Mouse (Mus musculus) bone marrow macrophage, adult 2 months (primary cell): ENCODE data around the gene Stac. TPM values are rescaled to one million over a fixed set of nuclear protein-coding genes. Genes with fewer than 3 reads are reported as not detected.

Experiments used
- H3K27ac ChIP-seq: 2 replicates; pipeline ENCODE4 v1.5.1; 2012; ENCODE audit warnings: low read depth, low read length; ENCODE audit not compliant: insufficient read depth
- H3K4me1 ChIP-seq: 2 replicates; pipeline ENCODE4 v1.6.1; 2012; ENCODE audit warnings: low read length; ENCODE audit not compliant: control insufficient read depth, insufficient read depth
- H3K4me3 ChIP-seq: 2 replicates; pipeline ENCODE4 v1.5.1; 2012; ENCODE audit warnings: mild to moderate bottlenecking, low read length, moderate library complexity; ENCODE audit not compliant: insufficient read depth
- CTCF ChIP-seq: IDR thresholded peaks from 2 replicates; pipeline ENCODE4 v1.5.1; 2012; ENCODE audit warnings: low read depth, mild to moderate bottlenecking, low read length, moderate library complexity
- POLR2A ChIP-seq: IDR thresholded peaks from 2 replicates; pipeline ENCODE4 v1.6.1; 2012; ENCODE audit warnings: mild to moderate bottlenecking, low read depth, low read length, borderline replicate concordance
- polyA plus RNA-seq: library from polyadenylated mRNA; stranded (reverse); fragments of >200 nt; gene quantifications from 2 replicates; pipeline ENCODE4 v1.2.4, GENCODE M21; 2012; ENCODE audit not compliant: missing spikeins, insufficient read depth, insufficient read length

Stac gene
- polyA plus RNA-seq, 1 experiment = not detected

DNA sequence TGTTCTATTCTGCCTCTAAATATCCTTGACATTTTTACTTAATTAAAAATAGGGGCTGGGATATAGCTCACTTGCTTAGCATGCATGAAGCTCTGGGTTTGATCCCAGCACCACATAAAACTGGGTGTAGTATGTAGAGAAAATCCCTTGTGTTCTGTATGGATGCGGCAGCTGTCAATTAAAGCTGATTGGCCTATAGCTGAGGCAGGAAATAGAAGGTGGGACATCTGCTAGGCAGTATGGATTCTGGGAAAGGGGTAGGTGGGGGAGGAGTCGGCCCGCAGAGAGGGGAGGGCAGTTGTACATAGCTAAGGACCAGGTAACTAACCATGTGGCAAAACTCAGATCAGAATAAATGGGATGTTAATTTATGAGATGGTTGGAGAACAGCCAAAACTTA, 166.3 kb downstream of the Stac start:
- H3K27ac ChIP-seq = no peak overlapping the region
- H3K4me3 ChIP-seq = no peak overlapping the region
- TF ChIP-seq POLR2A (no peak), CTCF (no peak)
- no peaks in the 10 kb centered on the region for H3K4me1 ChIP-seq

DNA sequence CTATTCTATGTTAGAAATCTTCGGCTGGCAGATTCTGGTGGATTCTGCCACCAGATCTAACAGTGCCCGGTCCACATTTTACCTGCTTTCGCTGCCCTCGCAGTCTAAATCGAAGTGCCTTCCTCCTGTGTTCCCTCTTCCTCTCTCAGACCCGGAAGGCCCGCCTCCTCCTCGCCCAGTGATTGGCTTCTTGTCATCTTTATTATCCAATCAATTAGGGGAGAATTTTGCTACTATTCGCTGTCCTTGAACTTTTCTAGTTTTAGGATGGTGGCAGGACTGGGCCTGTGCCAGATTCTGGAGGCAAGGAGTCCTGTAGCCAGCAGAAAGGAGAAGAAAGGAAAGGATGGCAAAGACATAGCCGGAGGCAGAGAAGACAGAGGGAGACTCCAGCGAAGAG, 167.0 kb downstream of the Stac start:
- Histone ChIP-seq H3K27ac (no peak overlapping the region), H3K4me1 (no peaks in the 10 kb centered on the region), H3K4me3 (no peak overlapping the region)
- TF ChIP-seq POLR2A (no peak), CTCF (no peak)

- TF ChIP-seq POLR2A = no peak
- no peak for TF ChIP-seq CTCF
- Histone ChIP-seq H3K4me1 (no peaks in the 10 kb centered on the region), H3K4me3 (no peak overlapping the region), H3K27ac (no peak overlapping the region)
Observed at GRCm38 (mm10) chr9:111522226-111522625, 167.9 kb downstream of the Stac start.

DNA sequence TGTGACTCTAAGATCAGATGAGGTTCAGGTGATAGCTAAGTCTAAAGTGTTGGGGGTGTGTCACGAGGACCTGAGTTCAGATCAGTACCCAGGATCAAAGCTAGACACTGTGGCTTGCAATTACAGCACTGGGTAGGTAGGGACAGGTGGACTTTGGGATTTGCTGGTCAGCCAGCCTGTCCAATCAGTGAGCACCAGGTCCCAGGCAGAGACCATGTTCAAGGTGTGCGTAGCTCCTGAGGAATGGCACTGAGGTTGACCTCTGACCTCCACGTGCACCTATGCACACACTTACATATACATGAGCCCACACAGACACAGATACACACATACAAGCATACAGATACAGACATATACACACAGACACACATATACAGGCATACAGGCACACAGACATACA, 174.6 kb downstream of the Stac start:
- Histone ChIP-seq H3K27ac (no peak overlapping the region), H3K4me3 (no peak overlapping the region), H3K4me1 (no peaks in the 10 kb centered on the region)
- TF ChIP-seq CTCF (no peak), POLR2A (no peak)

DNA sequence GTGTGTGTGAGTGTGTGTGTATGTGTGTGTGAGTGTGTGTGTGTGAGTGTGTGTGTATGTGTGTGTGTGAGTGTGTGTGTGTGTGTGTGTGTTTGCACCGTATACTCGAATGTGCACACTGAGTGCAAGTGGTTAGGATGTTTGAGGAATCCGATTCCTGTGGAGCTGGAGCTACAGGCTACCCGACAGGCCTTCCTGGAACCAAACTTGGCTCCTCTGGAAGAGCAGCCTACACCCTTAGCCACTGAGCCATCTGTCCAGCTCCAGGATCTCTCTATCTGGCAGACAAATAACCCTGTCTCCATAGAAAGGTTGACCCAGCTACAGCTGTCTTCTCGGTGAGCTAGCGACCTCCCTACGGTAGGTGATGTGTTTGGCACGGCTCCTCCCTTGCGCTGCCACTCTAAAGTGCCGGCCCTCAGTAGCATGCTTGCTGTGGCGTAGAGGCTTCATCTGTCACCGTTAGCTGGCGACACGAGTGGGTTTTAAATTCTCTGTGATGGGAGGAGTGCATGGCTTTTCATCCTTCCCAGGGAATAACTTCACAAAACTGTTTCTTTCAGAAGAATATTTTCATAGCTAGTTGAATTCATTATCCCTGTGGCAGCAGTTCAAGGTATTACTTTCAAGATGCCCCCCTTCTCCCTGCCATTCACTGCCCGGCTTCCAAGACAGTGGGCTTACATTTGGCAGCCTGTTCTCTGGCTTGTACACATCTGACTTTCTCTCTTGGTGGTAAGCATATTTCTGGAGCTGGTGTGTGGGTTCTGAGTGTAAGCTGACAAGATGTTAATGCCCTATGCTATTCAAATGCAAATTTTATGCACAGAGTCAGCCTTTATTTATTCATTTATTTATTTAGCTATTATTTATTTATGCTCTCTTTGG, 175.3 kb downstream of the Stac start:
- Histone ChIP-seq H3K27ac (no peak overlapping the region), H3K4me1 (no peaks in the 10 kb centered on the region), H3K4me3 (no peak overlapping the region)
- no peak for TF ChIP-seq CTCF
- TF ChIP-seq POLR2A = no peak
